15 mouse cellular contexts compared by ENCODE assay signal in the genomic region with DNA sequence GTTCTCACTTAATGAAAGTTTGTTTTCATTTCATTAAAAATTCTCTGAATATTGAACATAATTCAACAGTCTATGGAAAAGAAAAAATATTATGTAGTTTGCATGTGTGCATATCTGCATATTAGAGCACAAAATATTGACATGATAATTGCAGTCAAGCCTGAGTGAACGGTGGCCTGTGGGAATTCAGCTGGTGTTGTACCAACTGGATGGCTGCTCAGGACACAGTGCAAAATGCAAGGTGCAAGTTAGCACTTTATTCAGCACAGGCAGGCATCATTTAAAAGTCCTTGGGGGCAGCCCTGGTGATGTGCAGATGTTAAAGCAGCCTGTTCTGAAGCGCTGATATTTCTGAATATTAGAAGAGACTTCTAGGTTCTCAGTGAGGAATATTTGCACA.
"Had no signal": no experiment of that assay in that cellular context is flagged by ENCODE, and none has a peak within 500 bp of the region (broad histone marks: within the 10 kb centered on the region; RNA-seq: fewer than 3 reads in every experiment).

No protein-coding gene starts in this region.

- DNase-seq: kidney, adult 18-20 months; kidney, postnatal 10 days; lung, adult 2 months; lung, postnatal 36 days; right cerebral cortex, postnatal 14 days; thymus, adult 2 months; thymus, postnatal 25 days had no signal

- H3K9me3 ChIP-seq: intestine, embryonic 15.5 days; limb, embryonic 10.5 days; liver, embryonic 15.5 days; midbrain, embryonic 12.5 days; stomach, embryonic 15.5 days had no signal

- H3K4me3 ChIP-seq: intestine, embryonic 15.5 days; left cerebral cortex, adult 2 months; limb, embryonic 10.5 days; liver, embryonic 15.5 days; midbrain, embryonic 12.5 days; stomach, embryonic 15.5 days had no signal

- H3K4me2 ChIP-seq: intestine, embryonic 15.5 days; liver, embryonic 11.5 days; liver, embryonic 15.5 days; midbrain, embryonic 12.5 days; stomach, embryonic 15.5 days had no signal

- H3K27ac ChIP-seq: intestine, embryonic 15.5 days; left cerebral cortex, adult 2 months; liver, embryonic 15.5 days; midbrain, embryonic 12.5 days; stomach, embryonic 15.5 days had no signal

- H3K36me3 ChIP-seq: intestine, embryonic 15.5 days; limb, embryonic 10.5 days; liver, embryonic 15.5 days; midbrain, embryonic 12.5 days; stomach, embryonic 15.5 days had no signal

- ATAC-seq: intestine, embryonic 15.5 days; lung, postnatal 0 days had no signal

- H3K9ac ChIP-seq: intestine, embryonic 15.5 days; liver, embryonic 15.5 days; midbrain, embryonic 12.5 days; stomach, embryonic 15.5 days had no signal

- H3K27me3 ChIP-seq: intestine, embryonic 15.5 days; liver, embryonic 15.5 days; midbrain, embryonic 12.5 days; stomach, embryonic 15.5 days had no signal

- H3K4me1 ChIP-seq: intestine, embryonic 15.5 days; liver, embryonic 15.5 days; midbrain, embryonic 12.5 days; stomach, embryonic 15.5 days had no signal
